8 mouse cellular contexts compared by ENCODE assay signal in genomic region chr8:70352000-70352384, GRCm38 (mm10). TPM values are rescaled to one million over a fixed set of nuclear protein-coding genes. Genes with fewer than 3 reads are reported as not detected.
DNase-seq lines count a peak whose midpoint lies in the region; ATAC-seq and TF ChIP-seq lines count a peak whose summit lies in the region.

No protein-coding gene starts in this region.

- no peaks in the 10 kb centered on the region for H3K9me3 ChIP-seq in kidney, embryonic 16.5 days (ENCODE audit: low read length)
- no peaks in the 10 kb centered on the region for H3K9me3 ChIP-seq in embryonic facial prominence, embryonic 11.5 days (replicated peaks; ENCODE audit: control insufficient read depth, low read length)
- H3K9me3 ChIP-seq in hindbrain, embryonic 16.5 days (ENCODE audit: control insufficient read depth, low read length): no peaks in the 10 kb centered on the region
- H3K9me3 ChIP-seq in midbrain, postnatal 0 days (ENCODE audit: low read length): no peaks in the 10 kb centered on the region

- WGBS in kidney, embryonic 16.5 days: 14% methylated on average over 3 of the region's 3 CpGs
- 19% methylated on average over 3 of the region's 3 CpGs for WGBS in embryonic facial prominence, embryonic 11.5 days
- 26% methylated on average over 3 of the region's 3 CpGs for WGBS in hindbrain, embryonic 16.5 days
- 27% methylated on average over 3 of the region's 3 CpGs for WGBS in midbrain, postnatal 0 days

- H3K27me3 ChIP-seq in kidney, embryonic 16.5 days (ENCODE audit: insufficient read depth, low read length): no peaks in the 10 kb centered on the region
- no peaks in the 10 kb centered on the region for H3K27me3 ChIP-seq in embryonic facial prominence, embryonic 11.5 days (ENCODE audit: control insufficient read depth, insufficient read depth, low read length)
- no peaks in the 10 kb centered on the region for H3K27me3 ChIP-seq in hindbrain, embryonic 16.5 days (replicated peaks; ENCODE audit: control insufficient read depth, insufficient read depth, low read length)
- H3K27me3 ChIP-seq in midbrain, postnatal 0 days (ENCODE audit: insufficient read depth, low read length): no peaks in the 10 kb centered on the region

- no peak for DNase-seq in kidney, postnatal 14 days
- DNase-seq in embryonic facial prominence, embryonic 11.5 days (ENCODE audit: low spot score): no peak
- DNase-seq in midbrain, postnatal 0 days (ENCODE audit: low spot score): no peak
- DNase-seq in urinary bladder, postnatal 4 days (ENCODE audit: low spot score in 2 of 2): no peak
- no peak for DNase-seq in thymus, postnatal 25 days
- DNase-seq in adrenal gland, postnatal 10 days: no peak

- peaks cover 3% of the 10 kb centered on the region for H3K36me3 ChIP-seq in kidney, embryonic 16.5 days (ENCODE audit: insufficient read depth, low read length)
- no peaks in the 10 kb centered on the region; the same call in 1 of the 2 replicates for H3K36me3 ChIP-seq in embryonic facial prominence, embryonic 11.5 days (replicated peaks; ENCODE audit: control insufficient read depth, insufficient read depth, low read depth, low read length)
- H3K36me3 ChIP-seq in hindbrain, embryonic 16.5 days (ENCODE audit: control insufficient read depth, insufficient read depth, low read length): peaks cover 2% of the 10 kb centered on the region; the same call in 1 of the 2 replicates
- peaks cover 9% of the 10 kb centered on the region for H3K36me3 ChIP-seq in midbrain, postnatal 0 days (ENCODE audit: insufficient read depth, low read length)

- peaks cover 36% of the 10 kb centered on the region for H3K4me1 ChIP-seq in kidney, embryonic 16.5 days (ENCODE audit: insufficient read depth, low read length)
- peaks cover 8% of the 10 kb centered on the region for H3K4me1 ChIP-seq in embryonic facial prominence, embryonic 11.5 days (ENCODE audit: control insufficient read depth, insufficient read depth, low read length)
- H3K4me1 ChIP-seq in hindbrain, embryonic 16.5 days (ENCODE audit: control insufficient read depth, insufficient read depth, low read depth, low read length): peaks cover 36% of the 10 kb centered on the region
- peaks cover 16% of the 10 kb centered on the region for H3K4me1 ChIP-seq in midbrain, postnatal 0 days (ENCODE audit: insufficient read depth, low read length)

- H3K27ac ChIP-seq in kidney, embryonic 16.5 days (ENCODE audit: low read length): no peak overlapping the region
- no peak overlapping the region for H3K27ac ChIP-seq in embryonic facial prominence, embryonic 11.5 days (replicated peaks; ENCODE audit: low read depth, low read length)
- no peak overlapping the region for H3K27ac ChIP-seq in hindbrain, embryonic 16.5 days (ENCODE audit: low read depth, low read length)
- H3K27ac ChIP-seq in midbrain, postnatal 0 days (ENCODE audit: low read depth, low read length): no peak overlapping the region

- no peak for TF ChIP-seq CTCF in midbrain, postnatal 0 days (IDR thresholded peaks at IDR 0.05)

- peak overlapping the region; percentile 72 for H3K4me3 ChIP-seq in kidney, embryonic 16.5 days (ENCODE audit: low read length)
- peak overlapping the region; percentile 100 for H3K4me3 ChIP-seq in embryonic facial prominence, embryonic 11.5 days (ENCODE audit: low read depth, low read length)
- H3K4me3 ChIP-seq in hindbrain, embryonic 16.5 days (ENCODE audit: low read length): peak overlapping the region; percentile 100
- peak overlapping the region; percentile 100 for H3K4me3 ChIP-seq in midbrain, postnatal 0 days (ENCODE audit: low read depth, low read length)

- H3K4me2 ChIP-seq in kidney, embryonic 16.5 days (replicated peaks; ENCODE audit: low read depth, low read length): peak overlapping the region; percentile 91
- peak overlapping the region; percentile 95 for H3K4me2 ChIP-seq in embryonic facial prominence, embryonic 11.5 days (ENCODE audit: low read depth, low read length)
- peak overlapping the region; percentile 100 for H3K4me2 ChIP-seq in hindbrain, embryonic 16.5 days (ENCODE audit: low read length)
- peak overlapping the region; percentile 98 for H3K4me2 ChIP-seq in midbrain, postnatal 0 days (ENCODE audit: low read depth, low read length, poor library complexity, severe bottlenecking)

- 0 out of 2 replicates have a peak, but pooled peaks have one; percentile 4 for ATAC-seq in kidney, embryonic 16.5 days (ENCODE audit: low FRiP score, low TSS enrichment)
- ATAC-seq in embryonic facial prominence, embryonic 11.5 days (replicated peaks; ENCODE audit: insufficient number of reproducible peaks, low FRiP score, low TSS enrichment, low read depth): no peak
- no peak for ATAC-seq in hindbrain, embryonic 16.5 days
- ATAC-seq in midbrain, postnatal 0 days (ENCODE audit: low FRiP score): no peak

- peak overlapping the region; percentile 84 for H3K9ac ChIP-seq in kidney, embryonic 16.5 days (replicated peaks; ENCODE audit: low read length)
- peak overlapping the region; percentile 97 for H3K9ac ChIP-seq in embryonic facial prominence, embryonic 11.5 days (replicated peaks; ENCODE audit: low read length)
- H3K9ac ChIP-seq in hindbrain, embryonic 16.5 days (ENCODE audit: low read depth, low read length): peak overlapping the region; percentile 98
- H3K9ac ChIP-seq in midbrain, postnatal 0 days (replicated peaks; ENCODE audit: low read length, poor library complexity, severe bottlenecking): peak overlapping the region; percentile 93

RNA-seq across cellular contexts. Expression of gene Upf1, which starts 1.1 kb away (rescaled TPM):
- 10.6 and 10.9 TPM in 2 replicates for polyA plus RNA-seq in kidney, embryonic 16.5 days (2015; fragmentation: Nextera tagmentation; extraction: Ambion mirVana)
- 20.4 and 21.0 TPM in 2 replicates for polyA plus RNA-seq in embryonic facial prominence, embryonic 11.5 days (2014; fragmentation: Nextera tagmentation; extraction: Ambion mirVana)
- 7.4 and 10.1 TPM in 2 replicates for polyA plus RNA-seq in hindbrain, embryonic 16.5 days (2015; fragmentation: Nextera tagmentation; extraction: Ambion mirVana)
- 39.6 and 45.4 TPM in 2 replicates for total RNA-seq in midbrain, postnatal 0 days (2014; rRNA removed)
- polyA plus RNA-seq in midbrain, postnatal 0 days (2015; fragmentation: Nextera tagmentation; extraction: Ambion mirVana): 9.1 and 9.7 TPM in 2 replicates
- total RNA-seq in adrenal gland, postnatal 10 days (2021): 10 to 100 TPM; 49.1 to 51.4 TPM

RNA-seq across cellular contexts. Expression of gene Comp, which starts 21.4 kb away (rescaled TPM):
- 0.21 and 1.00 TPM in 2 replicates for polyA plus RNA-seq in kidney, embryonic 16.5 days (2015; fragmentation: Nextera tagmentation; extraction: Ambion mirVana)
- 0.17 TPM in 1 of 2 replicates, not detected in the other for polyA plus RNA-seq in embryonic facial prominence, embryonic 11.5 days (2014; fragmentation: Nextera tagmentation; extraction: Ambion mirVana)
- 0.58 and 2.8 TPM in 2 replicates for polyA plus RNA-seq in hindbrain, embryonic 16.5 days (2015; fragmentation: Nextera tagmentation; extraction: Ambion mirVana)
- total RNA-seq in midbrain, postnatal 0 days (2014; rRNA removed): 0.19 and 0.49 TPM in 2 replicates
- polyA plus RNA-seq in midbrain, postnatal 0 days (2015; fragmentation: Nextera tagmentation; extraction: Ambion mirVana): 0.38 and 0.77 TPM in 2 replicates
- 1 to 10 TPM in 1 of 2 experiments, under 1 TPM in 1; 0.97 to 2.0 TPM for total RNA-seq in adrenal gland, postnatal 10 days (2021)

RNA-seq across cellular contexts. Expression of gene Gdf1, which starts 22.4 kb away (rescaled TPM):
- 5.5 TPM in 2 replicates for polyA plus RNA-seq in kidney, embryonic 16.5 days (2015; fragmentation: Nextera tagmentation; extraction: Ambion mirVana)
- polyA plus RNA-seq in embryonic facial prominence, embryonic 11.5 days (2014; fragmentation: Nextera tagmentation; extraction: Ambion mirVana): 0.22 and 3.1 TPM in 2 replicates
- polyA plus RNA-seq in hindbrain, embryonic 16.5 days (2015; fragmentation: Nextera tagmentation; extraction: Ambion mirVana): 8.7 and 9.5 TPM in 2 replicates
- not detected in 2 replicates for total RNA-seq in midbrain, postnatal 0 days (2014; rRNA removed)
- 4.8 and 5.3 TPM in 2 replicates for polyA plus RNA-seq in midbrain, postnatal 0 days (2015; fragmentation: Nextera tagmentation; extraction: Ambion mirVana)
- 1 to 10 TPM in 1 of 2 experiments, under 1 TPM in 1; 0.88 to 1.2 TPM for total RNA-seq in adrenal gland, postnatal 10 days (2021)

RNA-seq across cellular contexts. Expression of gene Cers1, which starts 36.4 kb away (rescaled TPM):
- 2.5 and 2.7 TPM in 2 replicates for polyA plus RNA-seq in kidney, embryonic 16.5 days (2015; fragmentation: Nextera tagmentation; extraction: Ambion mirVana)
- polyA plus RNA-seq in embryonic facial prominence, embryonic 11.5 days (2014; fragmentation: Nextera tagmentation; extraction: Ambion mirVana): 3.9 and 4.0 TPM in 2 replicates
- polyA plus RNA-seq in hindbrain, embryonic 16.5 days (2015; fragmentation: Nextera tagmentation; extraction: Ambion mirVana): 40.0 and 44.3 TPM in 2 replicates
- 65.1 and 86.5 TPM in 2 replicates for total RNA-seq in midbrain, postnatal 0 days (2014; rRNA removed)
- 47.9 and 51.3 TPM in 2 replicates for polyA plus RNA-seq in midbrain, postnatal 0 days (2015; fragmentation: Nextera tagmentation; extraction: Ambion mirVana)
- 1 to 10 TPM; 2.3 to 3.7 TPM for total RNA-seq in adrenal gland, postnatal 10 days (2021)

RNA-seq across cellular contexts. Expression of gene Cope, which starts 49.7 kb away (rescaled TPM):
- 389 and 439 TPM in 2 replicates for polyA plus RNA-seq in kidney, embryonic 16.5 days (2015; fragmentation: Nextera tagmentation; extraction: Ambion mirVana)
- polyA plus RNA-seq in embryonic facial prominence, embryonic 11.5 days (2014; fragmentation: Nextera tagmentation; extraction: Ambion mirVana): 220 and 271 TPM in 2 replicates
- 284 and 297 TPM in 2 replicates for polyA plus RNA-seq in hindbrain, embryonic 16.5 days (2015; fragmentation: Nextera tagmentation; extraction: Ambion mirVana)
- total RNA-seq in midbrain, postnatal 0 days (2014; rRNA removed): 97.1 and 106 TPM in 2 replicates
- 264 and 291 TPM in 2 replicates for polyA plus RNA-seq in midbrain, postnatal 0 days (2015; fragmentation: Nextera tagmentation; extraction: Ambion mirVana)
- total RNA-seq in adrenal gland, postnatal 10 days (2021): 100 to 1,000 TPM; 203 to 216 TPM
